ENCODE assay signal across 13 mouse cellular contexts in the genomic region with DNA sequence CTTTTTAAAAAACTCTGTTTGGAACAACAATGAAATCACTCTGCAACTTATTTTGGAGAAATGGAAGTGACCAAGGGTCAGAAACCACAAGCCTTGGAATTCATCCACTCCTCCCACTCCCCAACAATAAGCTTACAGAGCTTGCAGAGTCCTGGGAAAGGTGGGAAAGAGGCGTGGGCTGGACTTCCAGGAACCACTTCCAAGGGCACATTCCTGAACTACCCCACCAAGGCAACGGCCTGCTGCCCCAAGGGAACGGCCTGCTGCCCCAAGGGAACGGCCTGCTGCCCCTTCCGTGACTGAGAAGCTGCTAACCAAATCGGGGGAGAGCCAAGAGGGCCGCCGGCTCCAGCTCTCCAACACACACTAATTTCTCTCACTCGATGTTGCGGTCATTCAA.
"Had no signal": no experiment of that assay in that cellular context is flagged by ENCODE, and none has a peak within 500 bp of the region (broad histone marks: within the 10 kb centered on the region; RNA-seq: fewer than 3 reads in every experiment).

No protein-coding gene starts in this region.

- H3K4me3 ChIP-seq: kidney, embryonic 15.5 days; limb, embryonic 15.5 days; liver, embryonic 12.5 days; midbrain, embryonic 15.5 days; neural tube, embryonic 12.5 days had no signal

- H3K9ac ChIP-seq: kidney, embryonic 15.5 days; limb, embryonic 15.5 days; liver, embryonic 12.5 days; midbrain, embryonic 15.5 days; neural tube, embryonic 12.5 days had no signal

- H3K27ac ChIP-seq: kidney, embryonic 15.5 days; limb, embryonic 15.5 days; liver, embryonic 12.5 days; midbrain, embryonic 15.5 days; neural tube, embryonic 12.5 days had no signal

- H3K27me3 ChIP-seq: kidney, embryonic 15.5 days; limb, embryonic 15.5 days; liver, embryonic 12.5 days; midbrain, embryonic 15.5 days; neural tube, embryonic 12.5 days had no signal

- H3K36me3 ChIP-seq: kidney, embryonic 15.5 days; limb, embryonic 15.5 days; liver, embryonic 12.5 days; midbrain, embryonic 15.5 days; neural tube, embryonic 12.5 days had no signal

- H3K9me3 ChIP-seq: kidney, embryonic 15.5 days; limb, embryonic 15.5 days; liver, embryonic 12.5 days; midbrain, embryonic 15.5 days; neural tube, embryonic 12.5 days had no signal

- DNase-seq: kidney, adult 11 months; lung, postnatal 4 days; retina, postnatal 1 day; right cerebral cortex, postnatal 4 days; spleen, adult 18-20 months; thymus, adult 18-20 months; thymus, postnatal 14 days had no signal

- H3K4me2 ChIP-seq: kidney, embryonic 15.5 days; limb, embryonic 15.5 days; liver, embryonic 12.5 days; midbrain, embryonic 11.5 days; midbrain, embryonic 15.5 days; neural tube, embryonic 12.5 days had no signal

- ATAC-seq: liver, embryonic 12.5 days; midbrain, embryonic 15.5 days had no signal
